Mouse (Mus musculus) neural tube, embryonic 11.5 days (tissue): ENCODE measurements around the gene Ift43. TPM values are rescaled to one million over a fixed set of nuclear protein-coding genes. Genes with fewer than 3 reads are reported as not detected.
A peak's percentile ranks its signal among the peaks of the same experiment; 100 is the strongest.

ENCODE experiments used
- ATAC-seq: fragments of 200-750 bp; cut with Nextera tagmentation; 2 replicates; pipeline ENCODE4 v1.8.0; 2017; ENCODE audit warnings: moderate number of reproducible peaks, mild to moderate bottlenecking, moderate TSS enrichment, moderate library complexity; ENCODE audit not compliant: insufficient read depth, low FRiP score, low TSS enrichment
- DNase-seq: peaks from one replicate; pipeline ENCODE4 v3.0.0-alpha.2; 2015; ENCODE audit warnings: low spot score
- H3K27ac ChIP-seq: fragments of 300-500 bp; sonication (generic); 2 replicates; pipeline ENCODE4 v1.5.1; 2014; ENCODE audit warnings: low read depth, mild to moderate bottlenecking, low read length
- H3K27me3 ChIP-seq: fragments of 300-500 bp; sonication (generic); 2 replicates; pipeline ENCODE4 v1.6.1; 2014; ENCODE audit warnings: mild to moderate bottlenecking, low read length, mixed read lengths; ENCODE audit not compliant: control insufficient read depth, insufficient read depth
- H3K36me3 ChIP-seq: fragments of 300-500 bp; sonication (generic); 2 replicates; pipeline ENCODE4 v1.6.1; 2014; ENCODE audit warnings: mild to moderate bottlenecking, low read length, moderate library complexity, mixed read lengths; ENCODE audit not compliant: control insufficient read depth, insufficient read depth
- H3K4me1 ChIP-seq: fragments of 300-500 bp; sonication (generic); 2 replicates; pipeline ENCODE4 v1.6.1; 2014; ENCODE audit warnings: low read length, mixed read lengths; ENCODE audit not compliant: control insufficient read depth, insufficient read depth
- H3K4me2 ChIP-seq: fragments of 300-500 bp; sonication (generic); 2 replicates; pipeline ENCODE4 v1.6.1; 2014; ENCODE audit warnings: low read depth, mild to moderate bottlenecking, moderate library complexity
- H3K4me3 ChIP-seq: fragments of 300-500 bp; sonication (generic); 2 replicates; pipeline ENCODE4 v1.5.1; 2014; ENCODE audit warnings: low read depth, low read length
- H3K9ac ChIP-seq: fragments of 300-500 bp; sonication (generic); 2 replicates; pipeline ENCODE4 v1.6.1; 2014; ENCODE audit warnings: mild to moderate bottlenecking, low read length
- H3K9me3 ChIP-seq: fragments of 300-500 bp; sonication (generic); 2 replicates; pipeline ENCODE4 v1.6.1; 2016; ENCODE audit warnings: low read length; ENCODE audit not compliant: control insufficient read depth
- WGBS: fragments of 180-500 bp; shearing (Covaris S2); extraction: QIAGEN DNeasy Blood & Tissue Kit; methylation state at CpG from one replicate; pipeline ENCODE4 v1.1.7; 2014; 5-methylcytosine and 5-hydroxymethylcytosine counted together
- polyA plus RNA-seq: library from polyadenylated mRNA; unstranded; fragments of >200 nt; fragmentation: Nextera tagmentation; extraction: Ambion mirVana; gene quantifications from 2 replicates; pipeline ENCODE4 v1.2.1, GENCODE M21; 2014

Gene Ift43
- polyA plus RNA-seq: 84.0 and 88.1 TPM in 2 replicates

- H3K9ac ChIP-seq: peak within 1 kb of the TSS; percentile 24
- ATAC-seq (peak; percentile 69; the same call in 1 of the 2 replicates), DNase-seq (peak; percentile 90)
- H3K27ac ChIP-seq: no peak within 1 kb of the TSS
- H3K36me3 ChIP-seq: no peaks in the 10 kb centered on the region; the same call in 1 of the 2 replicates
- H3K9me3 ChIP-seq: no peaks in the 10 kb centered on the region
- H3K4me3 ChIP-seq: peak within 1 kb of the TSS; percentile 46
- peaks cover 6% of the 10 kb centered on the region for H3K4me1 ChIP-seq
- WGBS: under 1% methylated on average over 35 of the region's 35 CpGs
- H3K27me3 ChIP-seq: no peaks in the 10 kb centered on the region
- H3K4me2 ChIP-seq: peak within 1 kb of the TSS; percentile 55
Observed at GRCm38 (mm10) chr12:86082481-86083012, at the start of gene Ift43. Gene Ift43 (plus strand): TSS chr12:86082541.

GRCm38 (mm10) chr12:86035586-86035985 is 46.8 kb upstream of the Ift43 start:
- Histone ChIP-seq H3K9ac (no peak overlapping the region), H3K4me3 (no peak overlapping the region), H3K4me1 (peaks cover 15% of the 10 kb centered on the region), H3K27me3 (no peaks in the 10 kb centered on the region), H3K4me2 (no peak overlapping the region), H3K9me3 (no peaks in the 10 kb centered on the region), H3K27ac (no peak overlapping the region), H3K36me3 (no peaks in the 10 kb centered on the region)
- ATAC-seq: no peak
- no peak for DNase-seq

- Histone ChIP-seq H3K9me3 (no peaks in the 10 kb centered on the region), H3K4me3 (no peak overlapping the region), H3K4me2 (no peak overlapping the region), H3K36me3 (no peaks in the 10 kb centered on the region), H3K27ac (peak overlapping the region; percentile 24), H3K4me1 (peaks cover 15% of the 10 kb centered on the region), H3K27me3 (no peaks in the 10 kb centered on the region), H3K9ac (no peak overlapping the region)
- WGBS: 45% methylated on average over 9 of the region's 9 CpGs
- no peak for DNase-seq
- no peak for ATAC-seq
Observed at GRCm38 (mm10) chr12:86036368-86037166, 45.8 kb upstream of the Ift43 start.

GRCm38 (mm10) chr12:86037235-86037921 is 45.0 kb upstream of the Ift43 start:
- ATAC-seq: peak; percentile 65
- H3K4me2 ChIP-seq: no peak overlapping the region
- no peaks in the 10 kb centered on the region for H3K9me3 ChIP-seq
- no peaks in the 10 kb centered on the region for H3K36me3 ChIP-seq
- H3K4me1 ChIP-seq: peaks cover 15% of the 10 kb centered on the region
- peak; percentile 51 for DNase-seq
- H3K27me3 ChIP-seq: no peaks in the 10 kb centered on the region
- no peak overlapping the region for H3K9ac ChIP-seq
- WGBS: 14% methylated on average over 12 of the region's 12 CpGs
- H3K4me3 ChIP-seq: no peak overlapping the region
- H3K27ac ChIP-seq: peak overlapping the region; percentile 42

- Histone ChIP-seq H3K9me3 (no peaks in the 10 kb centered on the region), H3K4me1 (peaks cover 15% of the 10 kb centered on the region), H3K27me3 (no peaks in the 10 kb centered on the region), H3K27ac (no peak overlapping the region), H3K4me2 (no peak overlapping the region), H3K36me3 (no peaks in the 10 kb centered on the region), H3K4me3 (no peak overlapping the region), H3K9ac (no peak overlapping the region)
- ATAC-seq (no peak), DNase-seq (no peak)
- WGBS: 86% methylated on average over 5 of the region's 5 CpGs
Observed at GRCm38 (mm10) chr12:86039078-86039477, 43.3 kb upstream of the Ift43 start.

- 93% methylated on average over 6 of the region's 6 CpGs for WGBS
- DNase-seq (no peak), ATAC-seq (no peak)
Observed at GRCm38 (mm10) chr12:86039751-86040150, 42.6 kb upstream of the Ift43 start.

GRCm38 (mm10) chr12:86046141-86046540 is 36.2 kb upstream of the Ift43 start:
- H3K27me3 ChIP-seq: no peaks in the 10 kb centered on the region
- H3K4me2 ChIP-seq: no peak overlapping the region
- DNase-seq: no peak
- 0 out of 2 replicates have a peak, but pooled peaks cover 3% of the 10 kb centered on the region for H3K4me1 ChIP-seq
- no peaks in the 10 kb centered on the region for H3K36me3 ChIP-seq
- WGBS: 91% methylated on average over 5 of the region's 5 CpGs
- no peak overlapping the region for H3K9ac ChIP-seq
- no peaks in the 10 kb centered on the region for H3K9me3 ChIP-seq
- no peak for ATAC-seq
- H3K27ac ChIP-seq: no peak overlapping the region
- H3K4me3 ChIP-seq: no peak overlapping the region

More at GRCm38 (mm10) chr12:86039751-86040150, 42.6 kb upstream of the Ift43 start:
- H3K9me3 ChIP-seq: no peaks in the 10 kb centered on the region
- no peak overlapping the region for H3K4me3 ChIP-seq
- H3K27ac ChIP-seq: no peak overlapping the region
- H3K27me3 ChIP-seq: no peaks in the 10 kb centered on the region
- no peak overlapping the region for H3K9ac ChIP-seq
- H3K36me3 ChIP-seq: no peaks in the 10 kb centered on the region
- H3K4me1 ChIP-seq: peaks cover 15% of the 10 kb centered on the region
- no peak overlapping the region for H3K4me2 ChIP-seq

- Histone ChIP-seq H3K27ac (no peak overlapping the region), H3K4me2 (no peak overlapping the region), H3K4me3 (no peak overlapping the region), H3K9me3 (no peaks in the 10 kb centered on the region), H3K9ac (no peak overlapping the region), H3K36me3 (no peaks in the 10 kb centered on the region), H3K4me1 (0 out of 2 replicates have a peak, but pooled peaks cover 3% of the 10 kb centered on the region), H3K27me3 (no peaks in the 10 kb centered on the region)
- 98% methylated on average over 2 of the region's 2 CpGs for WGBS
- ATAC-seq (no peak), DNase-seq (no peak)
Observed at GRCm38 (mm10) chr12:86046776-86047175, 35.6 kb upstream of the Ift43 start.
